Mouse (Mus musculus): ENCODE results near the gene Hoxa6. TPM values are rescaled to one million over a fixed set of nuclear protein-coding genes. Genes with fewer than 3 reads are reported as not detected.
A peak's percentile ranks its signal among the peaks of the same experiment; 100 is the strongest.

The Hoxa6 gene
- total RNA-seq, 1 experiment from 2014 or later: not detected

DNA sequence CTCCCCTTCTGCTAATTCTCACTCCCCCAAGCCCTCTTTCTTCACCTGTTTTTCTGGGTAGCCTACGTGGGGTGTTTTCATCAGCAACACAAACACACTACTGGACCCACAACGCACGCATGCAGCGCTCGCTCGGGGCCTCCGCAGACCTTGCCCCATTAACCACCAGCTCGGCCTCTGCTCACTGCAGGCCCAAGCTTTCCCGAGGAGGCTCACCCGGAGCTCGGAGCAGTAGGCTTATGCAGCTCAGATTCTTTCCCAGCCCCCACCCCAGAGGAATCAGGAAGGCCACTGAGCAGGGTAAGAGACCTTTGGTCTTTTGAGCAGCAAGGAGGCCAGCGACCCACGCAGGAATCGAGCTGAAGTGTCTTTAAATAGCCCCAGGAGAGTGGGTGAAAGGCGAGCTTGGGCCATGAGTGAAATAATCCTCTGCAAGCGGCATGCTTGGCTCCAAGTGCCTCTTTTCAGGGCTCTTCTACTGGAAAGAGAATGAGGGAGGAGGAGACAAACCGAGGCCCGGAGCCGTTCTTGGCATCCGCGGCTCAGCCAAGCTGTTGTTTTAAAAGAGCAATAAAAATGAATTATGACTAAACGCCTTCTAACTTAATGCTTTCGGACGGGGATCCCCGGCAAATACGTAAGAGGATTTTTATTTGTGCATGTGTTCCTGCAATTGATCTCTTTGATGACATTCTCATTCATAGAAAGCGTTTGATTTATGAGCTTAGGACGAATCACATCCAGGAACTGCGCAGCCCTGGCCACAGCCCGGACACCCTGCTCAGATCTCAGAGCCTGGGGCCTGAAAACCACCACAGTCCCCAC, 47.8 kb downstream of the Hoxa6 start:
- ATAC-seq (ENCODE audit: extremely low read depth, insufficient number of reproducible peaks, low FRiP score, poor library complexity, severe bottlenecking): no peak

- no peak for ATAC-seq (ENCODE audit: extremely low read depth, insufficient number of reproducible peaks, low FRiP score, poor library complexity, severe bottlenecking)
Measured at GRCm38 (mm10) chr6:52159979-52160378, 48.5 kb downstream of the Hoxa6 start.

DNA sequence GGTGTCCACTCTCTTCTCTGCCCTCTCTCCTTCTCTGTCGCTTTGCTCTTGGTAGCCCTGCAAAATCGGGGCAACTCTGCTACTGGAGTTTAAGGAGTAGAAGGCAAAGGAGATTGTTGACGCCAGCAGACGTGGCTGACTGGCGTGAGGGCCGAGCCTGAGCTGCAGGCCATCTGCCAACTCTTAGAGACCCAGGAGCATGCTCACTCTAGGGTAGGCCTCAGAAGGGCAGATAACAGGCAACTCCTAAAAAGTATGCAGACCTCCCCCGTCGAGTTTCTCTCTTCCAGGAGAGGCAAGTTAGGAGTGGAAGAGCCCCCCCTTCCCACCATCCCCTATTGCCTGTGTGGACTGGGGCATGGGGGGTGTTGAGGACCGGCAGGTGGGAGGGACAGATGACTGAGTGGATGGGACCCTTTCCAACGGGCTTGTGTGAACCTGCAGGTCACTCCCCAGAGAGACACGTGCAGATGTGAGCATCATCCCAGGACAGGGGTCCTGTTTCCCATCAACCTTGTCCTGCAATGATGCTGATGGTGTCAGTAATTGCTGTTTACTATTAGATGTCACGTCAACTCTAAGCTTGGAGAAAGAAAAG, 49.3 kb downstream of the Hoxa6 start:
- ATAC-seq (ENCODE audit: extremely low read depth, insufficient number of reproducible peaks, low FRiP score, poor library complexity, severe bottlenecking): no peak

GRCm38 (mm10) chr6:52158276-52159051, 50.1 kb downstream of the Hoxa6 start, which contains the start of gene Hoxa1:
Hoxa1 (minus strand) TSS chr6:52158317.
- ATAC-seq (ENCODE audit: extremely low read depth, insufficient number of reproducible peaks, low FRiP score, poor library complexity, severe bottlenecking): peak; percentile 27; the same call in 1 of the 2 replicates

GRCm38 (mm10) chr6:52157466-52158275, 50.9 kb downstream of the Hoxa6 start:
- no peak for ATAC-seq (ENCODE audit: extremely low read depth, insufficient number of reproducible peaks, low FRiP score, poor library complexity, severe bottlenecking)

DNA sequence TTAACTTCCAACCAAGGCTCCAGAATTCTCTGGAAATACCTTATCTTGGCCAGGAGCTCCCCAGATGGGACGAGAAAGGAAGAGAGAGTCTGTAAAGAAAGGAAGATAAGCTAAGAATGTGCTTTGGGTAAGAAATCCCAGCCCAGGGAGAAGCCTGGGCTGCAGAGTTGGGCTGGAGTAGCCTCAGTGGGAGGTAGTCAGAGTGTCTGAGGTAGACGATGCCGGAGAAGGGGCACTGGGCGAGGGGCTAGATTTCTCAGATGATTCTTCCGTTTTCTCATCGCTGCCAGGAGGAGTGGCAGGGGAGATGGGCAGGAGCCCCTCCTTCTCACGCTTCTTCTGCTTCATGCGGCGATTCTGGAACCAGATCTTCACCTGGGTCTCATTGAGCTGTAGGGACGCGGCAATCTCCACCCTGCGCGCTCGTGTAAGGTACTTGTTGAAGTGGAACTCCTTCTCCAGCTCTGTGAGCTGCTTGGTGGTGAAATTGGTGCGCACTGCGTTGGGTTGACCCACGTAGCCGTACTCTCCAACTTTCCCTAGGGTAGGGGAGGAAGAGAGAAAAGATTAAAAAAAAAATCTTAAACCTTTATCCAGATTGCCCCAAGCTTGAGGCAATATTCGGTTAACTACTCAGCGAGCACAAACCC, 51.8 kb downstream of the Hoxa6 start:
- no peak for ATAC-seq (ENCODE audit: extremely low read depth, insufficient number of reproducible peaks, low FRiP score, poor library complexity, severe bottlenecking)

Other genes starting within 250 kb of the Hoxa6 start
- 348 and 404 TPM in 2 replicates for gene Skap2, start 196.2 kb downstream of the Hoxa6 start, total RNA-seq (2017)
- not detected in 2 replicates for gene Hoxa1, start 50.4 kb downstream of the Hoxa6 start, total RNA-seq (2017)
- gene Hoxa2, start 43.9 kb downstream of the Hoxa6 start, total RNA-seq (2017): not detected in 2 replicates
- gene 5730596B20Rik, start 31.2 kb downstream of the Hoxa6 start, total RNA-seq (2017): not detected in 2 replicates
- gene Hoxa4, start 17.0 kb downstream of the Hoxa6 start, total RNA-seq (2017): not detected in 2 replicates
- not detected in 2 replicates for gene Hoxa5, start 4.1 kb downstream of the Hoxa6 start, total RNA-seq (2017)
- gene Hoxa3, start 4.6 kb upstream of the Hoxa6 start, total RNA-seq (2017): not detected in 2 replicates
- not detected in 2 replicates for gene Gm28308, start 4.6 kb upstream of the Hoxa6 start, total RNA-seq (2017)
- gene Hoxa7, start 13.1 kb upstream of the Hoxa6 start, total RNA-seq (2017): 0.61 TPM in 1 of 2 replicates, not detected in the other
- gene Hoxa9, start 22.4 kb upstream of the Hoxa6 start, total RNA-seq (2017): not detected in 2 replicates
- gene Hoxa10, start 32.1 kb upstream of the Hoxa6 start, total RNA-seq (2017): not detected in 2 replicates
- gene Hoxa11, start 37.1 kb upstream of the Hoxa6 start, total RNA-seq (2017): not detected in 2 replicates
- not detected in 2 replicates for gene Hoxa13, start 52.2 kb upstream of the Hoxa6 start, total RNA-seq (2017)
- not detected in 2 replicates for gene Evx1, start 104.8 kb upstream of the Hoxa6 start, total RNA-seq (2017)